In the genomic region with DNA sequence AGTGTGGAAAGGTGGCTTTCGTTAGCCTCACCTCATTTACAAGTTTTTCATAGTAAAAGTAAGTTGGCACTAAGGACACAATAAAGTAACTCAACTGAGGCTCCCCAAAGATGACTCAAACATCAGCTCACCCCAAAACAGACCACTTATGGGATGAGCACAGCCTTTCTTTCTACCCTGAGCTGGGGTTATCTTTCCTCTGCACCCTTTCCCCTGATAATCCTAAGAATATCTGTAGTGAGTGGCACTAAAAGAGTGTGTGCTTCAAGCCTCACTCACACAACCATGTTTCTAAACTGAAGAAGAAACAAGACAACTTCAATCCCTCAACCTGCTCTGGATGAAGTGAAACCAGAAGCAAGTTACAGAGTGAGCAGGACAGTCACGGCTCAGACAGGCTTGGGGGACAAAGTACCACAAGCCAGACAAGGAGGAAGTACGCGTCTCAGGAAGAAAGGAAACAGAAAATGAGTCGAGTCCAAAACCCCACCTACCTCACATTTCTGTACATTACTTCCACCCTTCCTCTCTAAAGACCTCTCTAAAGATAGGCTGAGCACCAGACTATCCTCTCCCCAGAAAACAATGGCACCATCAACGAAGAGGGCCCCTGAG, we compare ENCODE assay signal across 15 mouse cellular contexts. TPM values are rescaled to one million over a fixed set of nuclear protein-coding genes. Genes with fewer than 3 reads are reported as not detected.
DNase-seq lines count a peak whose midpoint lies in the region; ATAC-seq and TF ChIP-seq lines count a peak whose summit lies in the region.
"Had no signal": no experiment of that assay in that cellular context is flagged by ENCODE, and none has a peak within 500 bp of the region (broad histone marks: within the 10 kb centered on the region; RNA-seq: fewer than 3 reads in every experiment).

No protein-coding gene starts in this region.

- H3K4me3 ChIP-seq in heart, embryonic 15.5 days = no peak overlapping the region
- no peak overlapping the region for H3K4me3 ChIP-seq in liver, postnatal 0 days (ENCODE audit: low read depth, low read length)
- H3K4me3 ChIP-seq in gastrocnemius, adult 2 months = no peak overlapping the region
- H3K4me3 ChIP-seq: hindbrain, embryonic 10.5 days; left cerebral cortex, adult 2 months; liver, embryonic 13.5 days; midbrain, embryonic 12.5 days; neural tube, embryonic 12.5 days had no signal

- TF ChIP-seq EP300 in liver, postnatal 0 days (IDR thresholded peaks at IDR 0.05; ENCODE audit: low read depth) = no peak

- no peaks in the 10 kb centered on the region for H3K27me3 ChIP-seq in heart, embryonic 15.5 days
- no peaks in the 10 kb centered on the region for H3K27me3 ChIP-seq in liver, postnatal 0 days (ENCODE audit: insufficient read depth, low read length)
- H3K27me3 ChIP-seq: liver, embryonic 13.5 days; midbrain, embryonic 12.5 days; neural tube, embryonic 12.5 days had no signal

- peaks cover 19% of the 10 kb centered on the region for H3K4me1 ChIP-seq in heart, embryonic 15.5 days (replicated peaks)
- H3K4me1 ChIP-seq in liver, postnatal 0 days (ENCODE audit: insufficient read depth) = no peaks in the 10 kb centered on the region
- H3K4me1 ChIP-seq: hindbrain, embryonic 10.5 days; midbrain, embryonic 12.5 days; neural tube, embryonic 12.5 days had no signal

- no peaks in the 10 kb centered on the region for H3K9me3 ChIP-seq in heart, embryonic 15.5 days (replicated peaks)
- H3K9me3 ChIP-seq in liver, postnatal 0 days (ENCODE audit: low read length) = no peaks in the 10 kb centered on the region; the same call in 1 of the 2 replicates
- H3K9me3 ChIP-seq: hindbrain, embryonic 10.5 days; liver, embryonic 13.5 days; midbrain, embryonic 12.5 days; neural tube, embryonic 12.5 days had no signal

- no peak overlapping the region for H3K4me2 ChIP-seq in heart, embryonic 15.5 days
- H3K4me2 ChIP-seq in liver, postnatal 0 days (ENCODE audit: low read depth, low read length) = peak overlapping the region; percentile 2; the same call in 1 of the 2 replicates
- H3K4me2 ChIP-seq: liver, embryonic 13.5 days; midbrain, embryonic 12.5 days; neural tube, embryonic 12.5 days had no signal

- H3K27ac ChIP-seq in heart, embryonic 15.5 days = peak overlapping the region; percentile 67
- no peak overlapping the region for H3K27ac ChIP-seq in liver, postnatal 0 days (ENCODE audit: low read depth)
- H3K27ac ChIP-seq in gastrocnemius, adult 2 months = no peak overlapping the region
- H3K27ac ChIP-seq: hindbrain, embryonic 10.5 days; left cerebral cortex, adult 2 months; liver, embryonic 13.5 days; midbrain, embryonic 12.5 days; neural tube, embryonic 12.5 days; stomach, postnatal 0 days had no signal

- TF ChIP-seq CTCF in liver, postnatal 0 days (IDR thresholded peaks at IDR 0.05; ENCODE audit: low read depth) = no peak
- no peak for TF ChIP-seq CTCF in gastrocnemius, adult 2 months (IDR thresholded peaks at IDR 0.05)

- peaks cover 32% of the 10 kb centered on the region for H3K36me3 ChIP-seq in heart, embryonic 15.5 days
- H3K36me3 ChIP-seq in liver, postnatal 0 days (replicated peaks; ENCODE audit: insufficient read depth, low read length) = peaks cover 10% of the 10 kb centered on the region; the same call in 1 of the 2 replicates

- no peak overlapping the region for H3K9ac ChIP-seq in heart, embryonic 15.5 days
- no peak overlapping the region for H3K9ac ChIP-seq in liver, postnatal 0 days (replicated peaks)
- H3K9ac ChIP-seq: liver, embryonic 13.5 days; midbrain, embryonic 12.5 days; neural tube, embryonic 12.5 days had no signal

- DNase-seq in heart, adult 11 months = no peak
- DNase-seq in A20 (ENCODE audit: low read depth, low spot score) = peak; percentile 65
- DNase-seq in c-Kit-positive CD71-positive TER-119-negative erythroid progenitor cells, embryonic 14.5 days (ENCODE audit: low read depth) = peak; percentile 19
- DNase-seq in liver, postnatal 0 days = no peak
- no peak for DNase-seq in embryo, embryonic 9.5 days (ENCODE audit: extremely low spot score)
- DNase-seq in gastrocnemius, adult 2 months = no peak
- no peak for DNase-seq in right cerebral cortex, postnatal 4 days
- DNase-seq: kidney, adult 9 months; liver, embryonic 13.5 days had no signal

- ATAC-seq in heart, embryonic 15.5 days (replicated peaks; ENCODE audit: insufficient number of reproducible peaks, insufficient read depth, low FRiP score, low read depth) = no peak
- no peak for ATAC-seq in liver, postnatal 0 days

- intact Hi-C loops in gastrocnemius, adult 2 months (cut with DNase I) = no loop called here

- WGBS in heart, embryonic 15.5 days = 68% methylated on average over 6 of the region's 6 CpGs
- 42% methylated on average over 6 of the region's 6 CpGs for WGBS in liver, postnatal 0 days (ENCODE audit: insufficient replicate concordance)

RNA-seq across cellular contexts. Expression of a gene that starts 27.6 kb away (rescaled TPM):
- polyA plus RNA-seq in heart, embryonic 15.5 days (2015; fragmentation: Nextera tagmentation; extraction: Ambion mirVana) = 22.2 and 25.7 TPM in 2 replicates
- polyA plus RNA-seq in liver, postnatal 0 days (2015; fragmentation: Nextera tagmentation; extraction: Ambion mirVana) = 4.3 and 5.1 TPM in 2 replicates
- 10 to 100 TPM in 1 of 2 experiments, 1 to 10 TPM in 1; 9.0 to 12.6 TPM for total RNA-seq in gastrocnemius, adult 2 months (2021)

RNA-seq across cellular contexts. Expression of a gene that starts 54.6 kb away (rescaled TPM):
- polyA plus RNA-seq in heart, embryonic 15.5 days (2015; fragmentation: Nextera tagmentation; extraction: Ambion mirVana) = 19.0 and 20.2 TPM in 2 replicates
- 1.3 and 2.0 TPM in 2 replicates for polyA plus RNA-seq in liver, postnatal 0 days (2015; fragmentation: Nextera tagmentation; extraction: Ambion mirVana)
- total RNA-seq in gastrocnemius, adult 2 months (2021) = 10 to 100 TPM; 18.0 to 24.6 TPM

Comparison
In these comparisons a context has a peak if more than half of its experiments do, and no peak if none do; other contexts are left out.
1. DNase-seq: peak in A20 (single experiment) and c-Kit-positive CD71-positive TER-119-negative erythroid progenitor cells, embryonic 14.5 days (single experiment); none in heart, adult 11 months (single experiment), liver, postnatal 0 days (single experiment), embryo, embryonic 9.5 days (single experiment), gastrocnemius, adult 2 months (single experiment) and right cerebral cortex, postnatal 4 days (single experiment).